Mouse (Mus musculus): Measurements from ENCODE around the gene Plcb4.

The Plcb4 gene

DNA sequence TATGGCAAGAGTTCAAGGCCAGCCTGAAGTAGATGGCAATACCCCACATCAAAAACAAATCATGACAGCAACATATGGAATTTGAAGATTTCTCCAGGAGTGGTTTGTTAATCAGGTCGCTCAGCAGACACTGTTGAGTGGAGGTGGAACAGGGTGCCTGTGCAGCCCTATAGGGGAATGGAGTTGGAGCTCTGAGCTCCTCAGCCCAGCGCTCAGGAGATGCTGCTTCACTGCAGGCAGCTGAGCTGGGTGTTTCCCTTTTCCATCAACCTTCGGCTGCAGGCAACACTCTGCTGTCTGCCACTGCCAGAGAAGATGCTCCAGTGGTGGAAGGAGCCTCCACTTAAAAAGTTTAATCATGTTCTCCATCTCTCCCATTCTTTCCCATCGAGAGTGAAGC is 149.5 kb downstream of the Plcb4 start:
- DNase-seq (ENCODE audit: low spot score in 2 of 2), result no peak

GRCm38 (mm10) chr2:135810841-135811240 is 152.0 kb downstream of the Plcb4 start:
- DNase-seq (ENCODE audit: low spot score in 2 of 2), result no peak

DNA sequence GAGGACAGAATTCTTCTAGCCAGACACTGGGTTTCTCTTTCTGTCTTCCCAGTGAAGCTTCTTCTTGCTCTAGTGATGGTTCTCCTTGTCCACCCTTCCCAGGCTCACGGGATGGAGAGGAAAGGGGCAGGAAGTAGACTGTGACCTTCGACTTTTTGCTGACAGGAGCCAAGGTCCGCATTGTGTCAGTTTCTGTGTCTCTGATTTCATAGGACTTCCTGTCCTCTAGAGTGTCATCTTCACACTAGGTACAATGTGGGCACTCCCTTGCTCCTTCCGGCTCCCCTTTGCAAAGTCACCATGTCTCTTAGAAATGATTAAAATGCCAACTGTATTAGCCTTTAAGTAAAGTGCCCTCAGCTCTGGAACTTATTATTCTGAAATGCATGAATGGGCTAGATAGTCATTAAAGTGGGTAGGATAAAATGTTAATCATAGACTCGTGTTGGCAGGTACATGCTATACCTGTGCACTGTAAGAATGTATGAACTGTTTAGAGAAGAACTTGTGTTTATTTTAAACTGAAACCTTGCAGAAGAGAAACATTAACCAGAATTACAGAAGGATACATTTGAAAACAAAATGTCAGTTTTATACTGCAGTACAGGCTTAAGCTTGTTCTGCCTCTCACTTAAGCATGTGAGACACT is 152.8 kb downstream of the Plcb4 start:
- no peak for DNase-seq (ENCODE audit: low spot score in 2 of 2)

GRCm38 (mm10) chr2:135812701-135813246 is 154.0 kb downstream of the Plcb4 start:
- DNase-seq (ENCODE audit: low spot score in 2 of 2), result no peak

DNA sequence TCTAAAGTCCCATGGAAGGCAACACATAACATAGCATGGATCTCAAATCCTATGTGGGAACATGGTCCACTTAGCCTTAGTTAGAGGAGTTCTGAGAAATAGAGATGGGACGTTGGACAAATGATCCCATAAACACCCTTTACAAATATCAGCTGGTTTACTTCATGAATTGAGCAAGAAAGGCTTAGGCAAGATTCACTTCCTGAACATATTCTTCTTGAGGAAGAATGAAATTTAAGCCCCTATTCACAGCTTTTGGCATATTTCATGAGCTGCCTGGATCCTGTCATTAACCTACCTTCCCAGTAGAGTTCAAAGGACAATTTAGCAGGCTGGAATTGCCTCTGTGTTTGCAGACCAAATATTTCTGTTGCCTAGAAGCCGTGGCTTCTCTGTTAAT is 161.9 kb downstream of the Plcb4 start:
- DNase-seq (ENCODE audit: low spot score in 2 of 2), result no peak

DNA sequence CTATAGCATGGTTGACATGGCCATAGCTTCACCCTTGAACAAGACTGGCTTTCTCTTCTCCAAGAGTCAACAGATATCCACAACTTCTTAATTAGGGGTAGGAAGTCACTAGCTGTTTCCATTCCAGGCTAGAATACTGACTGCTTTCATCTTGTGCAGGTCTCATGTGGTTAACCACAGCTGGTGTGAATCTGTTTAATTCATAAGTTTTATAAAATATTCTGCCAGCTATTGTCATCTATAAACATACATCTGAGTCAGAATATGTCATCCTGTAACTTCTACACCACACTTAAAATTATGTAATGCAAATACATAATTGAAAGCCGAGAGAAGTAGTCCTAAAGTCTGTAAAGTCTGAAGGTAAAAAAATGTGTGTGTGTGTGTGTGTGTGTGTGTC is 164.9 kb downstream of the Plcb4 start:
- DNase-seq (ENCODE audit: low spot score in 2 of 2), result no peak

GRCm38 (mm10) chr2:135824757-135825156 is 165.9 kb downstream of the Plcb4 start:
- no peak for DNase-seq (ENCODE audit: low spot score in 2 of 2)

- no peak for DNase-seq (ENCODE audit: low spot score in 2 of 2)
These were observed 166.8 kb downstream of the Plcb4 start for GRCm38 (mm10) chr2:135825645-135826044.

- no peak for DNase-seq (ENCODE audit: low spot score in 2 of 2)
These were observed 168.0 kb downstream of the Plcb4 start for GRCm38 (mm10) chr2:135826616-135827360.

DNA sequence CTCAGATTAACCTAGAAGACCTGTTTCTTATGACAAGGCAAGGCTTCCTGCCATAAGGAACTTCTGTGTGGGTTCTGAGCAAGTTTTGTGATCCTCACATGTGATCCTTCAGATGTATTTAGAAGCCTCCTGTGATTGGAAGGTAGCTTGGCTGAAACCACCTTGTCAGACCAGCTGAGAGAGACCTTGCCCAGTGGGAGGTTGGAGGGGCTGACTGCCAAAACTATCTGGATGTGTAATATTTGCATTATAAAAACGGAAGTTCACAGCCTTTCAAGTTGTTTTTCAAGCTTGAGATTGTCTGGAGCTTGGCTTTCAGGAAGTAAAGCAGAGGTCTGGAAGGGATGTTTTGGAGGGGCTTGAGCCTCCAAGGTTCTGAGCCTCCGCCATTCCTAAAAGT is 169.6 kb downstream of the Plcb4 start:
- DNase-seq (ENCODE audit: low spot score in 2 of 2), result no peak

- DNase-seq (ENCODE audit: low spot score in 2 of 2), result no peak
These were observed 174.9 kb downstream of the Plcb4 start for GRCm38 (mm10) chr2:135833743-135834142.

DNA sequence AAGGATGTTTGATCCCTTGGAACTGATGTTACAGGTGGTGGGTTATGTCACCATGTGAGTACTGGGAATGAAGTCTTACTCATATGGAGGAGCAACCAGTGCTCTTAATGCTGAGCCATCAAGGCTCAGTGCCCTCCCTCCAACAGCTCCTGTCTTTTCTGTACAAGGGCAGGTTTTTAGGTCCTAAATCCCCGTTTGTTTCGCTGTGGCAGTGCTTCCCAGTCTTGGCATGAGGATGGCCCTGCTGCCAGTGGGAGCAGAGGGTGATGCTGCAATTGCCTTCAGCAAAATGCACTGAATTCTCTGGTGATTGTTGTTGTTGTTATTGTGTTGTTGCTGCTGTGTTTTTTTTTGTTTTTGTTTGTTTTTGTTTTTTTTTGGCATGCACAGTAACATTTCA is 175.6 kb downstream of the Plcb4 start:
- DNase-seq (ENCODE audit: low spot score in 2 of 2), result no peak

GRCm38 (mm10) chr2:135835911-135836310 is 177.1 kb downstream of the Plcb4 start:
- no peak for DNase-seq (ENCODE audit: low spot score in 2 of 2)

GRCm38 (mm10) chr2:135836426-135836825 is 177.6 kb downstream of the Plcb4 start:
- DNase-seq (ENCODE audit: low spot score in 2 of 2), result no peak

DNA sequence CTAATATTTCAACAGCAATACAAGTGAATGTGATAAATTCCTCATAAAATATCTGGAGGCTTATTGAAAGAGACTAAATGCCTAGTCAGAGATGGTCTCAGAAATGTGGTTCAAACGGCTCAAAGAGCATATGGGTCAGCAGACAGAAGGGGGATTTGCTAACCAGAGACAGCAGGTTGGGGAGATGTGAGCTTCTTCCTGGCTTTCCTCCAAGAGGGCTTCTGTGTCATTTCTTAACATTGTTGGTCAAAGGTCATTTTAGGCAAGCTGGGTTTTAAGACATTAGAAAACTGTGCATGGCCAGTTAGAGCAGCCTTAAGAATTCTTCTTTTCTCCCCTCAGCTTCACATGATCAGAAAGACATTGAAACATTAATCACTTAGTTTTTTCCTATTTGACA is 178.9 kb downstream of the Plcb4 start:
- DNase-seq (ENCODE audit: low spot score in 2 of 2), result no peak

DNA sequence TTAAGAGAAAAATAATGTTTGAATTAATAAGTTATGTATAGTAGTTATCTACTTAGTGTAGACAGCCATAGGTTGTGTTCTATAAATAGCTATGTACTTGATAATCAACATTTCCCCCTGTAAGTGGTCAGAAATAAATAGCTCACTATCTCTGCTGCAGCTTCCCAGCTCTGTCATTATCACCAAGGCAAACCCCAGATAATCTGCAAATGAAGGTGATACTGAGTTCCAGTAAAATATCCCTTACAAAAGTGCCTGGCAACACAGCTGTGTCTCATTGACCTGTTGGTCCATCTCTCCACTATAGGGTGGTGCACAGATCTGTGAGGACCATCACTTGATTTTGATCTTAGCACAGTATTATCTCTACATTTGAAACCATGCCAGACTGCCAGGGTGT is 179.3 kb downstream of the Plcb4 start:
- DNase-seq (ENCODE audit: low spot score in 2 of 2), result no peak

DNA sequence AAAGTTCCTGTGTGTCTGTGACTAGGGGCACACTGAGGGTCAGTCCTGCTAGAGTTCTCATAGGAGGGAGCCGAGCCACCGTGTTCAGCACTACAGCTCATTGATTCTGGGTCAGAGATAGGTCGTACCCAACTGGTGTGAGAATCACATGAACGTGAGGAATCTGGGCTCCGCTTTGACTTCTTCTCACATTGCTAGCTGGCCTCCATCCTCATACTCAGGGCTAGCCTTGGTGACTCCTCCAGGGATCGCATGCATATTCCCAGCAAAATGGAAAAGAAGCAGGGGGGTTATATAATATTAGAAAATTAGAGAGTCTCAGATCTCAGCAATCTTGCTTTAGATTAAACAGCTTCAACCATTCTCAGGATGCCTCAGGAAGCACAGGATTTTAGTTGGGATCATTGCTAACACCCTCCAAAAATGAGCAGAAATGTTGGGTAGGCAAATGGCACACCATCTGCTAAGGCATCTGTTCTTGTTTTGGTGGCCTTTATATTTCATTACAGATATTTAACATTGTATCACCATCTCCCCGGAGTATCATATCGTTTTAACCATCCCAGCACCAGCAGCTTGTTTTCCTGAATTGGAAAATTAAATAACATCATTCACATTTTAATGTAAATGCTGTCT is 180.0 kb downstream of the Plcb4 start:
- no peak for DNase-seq (ENCODE audit: low spot score in 2 of 2)

- DNase-seq (ENCODE audit: low spot score in 2 of 2), result no peak
These were observed 184.9 kb downstream of the Plcb4 start for GRCm38 (mm10) chr2:135843721-135844120.

GRCm38 (mm10) chr2:135846903-135847302 is 188.1 kb downstream of the Plcb4 start:
- DNase-seq (ENCODE audit: low spot score in 2 of 2), result no peak

GRCm38 (mm10) chr2:135847738-135848137 is 188.9 kb downstream of the Plcb4 start:
- no peak for DNase-seq (ENCODE audit: low spot score in 2 of 2)

GRCm38 (mm10) chr2:135848169-135848568 is 189.4 kb downstream of the Plcb4 start:
- no peak for DNase-seq (ENCODE audit: low spot score in 2 of 2)

GRCm38 (mm10) chr2:135851964-135852363 is 193.2 kb downstream of the Plcb4 start:
- DNase-seq (ENCODE audit: low spot score in 2 of 2), result no peak

- no peak for DNase-seq (ENCODE audit: low spot score in 2 of 2)
These were observed 194.3 kb downstream of the Plcb4 start for GRCm38 (mm10) chr2:135853085-135853484.
